Mouse (Mus musculus): ENCODE data around the gene Nod1. TPM values are rescaled to one million over a fixed set of nuclear protein-coding genes. Genes with fewer than 3 reads are reported as not detected.
"Not testable (repeated sequence)": the region's sequence is repeated elsewhere in the genome, so short reads cannot be mapped to it uniquely, and the experiment has no call there.

Gene Nod1
- total RNA-seq, 2 experiments from 2014 or later: 9.0 to 9.4 TPM

- no peak for DNase-seq (ENCODE audit: low spot score in 2 of 2)
Observed at GRCm38 (mm10) chr6:54984096-54984495, 11.7 kb upstream of the Nod1 start.

GRCm38 (mm10) chr6:54983526-54984050, 11.2 kb upstream of the Nod1 start:
- DNase-seq (ENCODE audit: low spot score in 2 of 2): no peak

- DNase-seq (ENCODE audit: low spot score in 2 of 2): no peak
Observed at GRCm38 (mm10) chr6:54979426-54979825, 7.0 kb upstream of the Nod1 start.

GRCm38 (mm10) chr6:54975616-54976015, 3.2 kb upstream of the Nod1 start:
- DNase-seq (ENCODE audit: low spot score in 2 of 2): no peak

GRCm38 (mm10) chr6:54974501-54974900, 2.1 kb upstream of the Nod1 start:
- DNase-seq (ENCODE audit: low spot score in 2 of 2): peak in 1 of 2 experiments; percentile 18

GRCm38 (mm10) chr6:54972929-54973211, 458 bp upstream of the Nod1 start:
- no peak for DNase-seq (ENCODE audit: low spot score in 2 of 2)

- DNase-seq (ENCODE audit: low spot score in 2 of 2): no peak
Observed at GRCm38 (mm10) chr6:54971731-54972110, 691 bp downstream of the Nod1 start.

GRCm38 (mm10) chr6:54970506-54970905, 1.9 kb downstream of the Nod1 start:
- no peak for DNase-seq (ENCODE audit: low spot score in 2 of 2)

GRCm38 (mm10) chr6:54969801-54970200, 2.6 kb downstream of the Nod1 start:
- DNase-seq (ENCODE audit: low spot score in 2 of 2): no peak

- no peak for DNase-seq (ENCODE audit: low spot score in 2 of 2)
Observed at GRCm38 (mm10) chr6:54967591-54967990, 4.8 kb downstream of the Nod1 start.

- DNase-seq (ENCODE audit: low spot score in 2 of 2): no peak
Observed at GRCm38 (mm10) chr6:54965234-54965633, 7.2 kb downstream of the Nod1 start.

- DNase-seq (ENCODE audit: low spot score in 2 of 2): no peak
Observed at GRCm38 (mm10) chr6:54964755-54965154, 7.7 kb downstream of the Nod1 start.

GRCm38 (mm10) chr6:54963599-54963998, 8.8 kb downstream of the Nod1 start:
- DNase-seq (ENCODE audit: low spot score in 2 of 2): no peak

- no peak for DNase-seq (ENCODE audit: low spot score in 2 of 2)
Observed at GRCm38 (mm10) chr6:54957655-54958054, 14.8 kb downstream of the Nod1 start.

- no peak for DNase-seq (ENCODE audit: low spot score in 2 of 2)
Observed at GRCm38 (mm10) chr6:54956425-54956824, 16.0 kb downstream of the Nod1 start.

GRCm38 (mm10) chr6:54955949-54956348, 16.5 kb downstream of the Nod1 start:
- DNase-seq (ENCODE audit: low spot score in 2 of 2): no peak

GRCm38 (mm10) chr6:54954659-54955414, 17.6 kb downstream of the Nod1 start:
- peak in 1 of 2 experiments; percentile 34 for DNase-seq (ENCODE audit: low spot score in 2 of 2)

GRCm38 (mm10) chr6:54953399-54953798, 19.0 kb downstream of the Nod1 start:
- not testable (repeated sequence) for DNase-seq (ENCODE audit: low spot score in 2 of 2)

- DNase-seq (ENCODE audit: low spot score in 2 of 2): no peak
Observed at GRCm38 (mm10) chr6:54952542-54952941, 19.9 kb downstream of the Nod1 start.

GRCm38 (mm10) chr6:54948682-54949081, 23.7 kb downstream of the Nod1 start:
- no peak for DNase-seq (ENCODE audit: low spot score in 2 of 2)

GRCm38 (mm10) chr6:54946241-54946953, 26.0 kb downstream of the Nod1 start:
- DNase-seq (ENCODE audit: low spot score in 2 of 2): no peak

- no peak for DNase-seq (ENCODE audit: low spot score in 2 of 2)
Observed at GRCm38 (mm10) chr6:54944551-54944950, 27.9 kb downstream of the Nod1 start.

GRCm38 (mm10) chr6:54943753-54944152, 28.7 kb downstream of the Nod1 start:
- DNase-seq (ENCODE audit: low spot score in 2 of 2): no peak

All from adrenal gland, adult 18-20 months (tissue).